Mouse (Mus musculus): ENCODE measurements at regions not wholly inside any gene's neighbourhood (a gene's known extent, or its start where the extent isn't known, plus 50 kb on each side); places are given as distances from the start of the nearest gene placed in this dataset.

DNA sequence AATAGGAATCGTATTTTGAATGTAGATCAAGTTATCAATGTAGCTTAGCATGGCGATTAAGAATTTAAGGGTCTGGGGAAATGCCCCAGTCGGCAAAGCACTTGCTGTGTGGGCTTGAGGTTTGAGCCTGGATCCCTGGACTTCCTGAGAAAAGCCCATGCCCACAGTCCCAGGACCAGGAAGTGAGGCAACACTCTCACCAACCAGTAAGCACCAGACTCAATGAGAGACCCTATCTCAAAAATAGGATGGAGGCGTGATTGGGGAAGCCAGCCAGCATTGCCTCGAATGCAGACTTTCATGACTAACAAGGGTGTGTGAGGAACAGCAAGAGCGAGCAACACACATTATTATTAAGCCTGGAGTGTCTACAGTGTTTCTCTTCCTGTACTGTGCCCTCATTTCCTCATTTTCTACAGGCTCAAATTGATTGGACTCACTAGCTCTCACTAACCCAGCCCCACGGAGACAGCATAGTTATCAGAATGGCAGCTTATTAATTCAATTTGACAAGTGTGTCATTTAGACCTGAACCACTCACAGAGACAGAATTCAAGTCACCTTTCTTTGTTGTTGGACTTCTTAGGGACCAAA, 170.1 kb downstream of the Ifng start:
- H3K4me3 ChIP-seq (ENCODE audit: low read depth, low read length) = no peak overlapping the region
- no peak for TF ChIP-seq EP300 (optimal IDR thresholded peaks at IDR 0.05)
- TF ChIP-seq CTCF (IDR thresholded peaks at IDR 0.05; ENCODE audit: low read depth) = no peak
- no peak for DNase-seq (ENCODE audit: low spot score)
- no peaks in the 10 kb centered on the region for H3K27me3 ChIP-seq (ENCODE audit: control insufficient read depth, insufficient read depth, low read length)
- H3K9ac ChIP-seq (ENCODE audit: low read length) = no peak overlapping the region
- H3K4me1 ChIP-seq (replicated peaks; ENCODE audit: control insufficient read depth, insufficient read depth) = no peaks in the 10 kb centered on the region
- 78% methylated on average over 7 of the region's 7 CpGs for WGBS
- H3K27ac ChIP-seq (replicated peaks) = no peak overlapping the region
- H3K9me3 ChIP-seq (ENCODE audit: control insufficient read depth, low read length) = no peaks in the 10 kb centered on the region
- no peak for ATAC-seq (ENCODE audit: low FRiP score, low TSS enrichment)
- H3K36me3 ChIP-seq (ENCODE audit: control insufficient read depth, insufficient read depth, low read length) = no peaks in the 10 kb centered on the region
- no peak overlapping the region for H3K4me2 ChIP-seq (replicated peaks; ENCODE audit: low read depth)

DNA sequence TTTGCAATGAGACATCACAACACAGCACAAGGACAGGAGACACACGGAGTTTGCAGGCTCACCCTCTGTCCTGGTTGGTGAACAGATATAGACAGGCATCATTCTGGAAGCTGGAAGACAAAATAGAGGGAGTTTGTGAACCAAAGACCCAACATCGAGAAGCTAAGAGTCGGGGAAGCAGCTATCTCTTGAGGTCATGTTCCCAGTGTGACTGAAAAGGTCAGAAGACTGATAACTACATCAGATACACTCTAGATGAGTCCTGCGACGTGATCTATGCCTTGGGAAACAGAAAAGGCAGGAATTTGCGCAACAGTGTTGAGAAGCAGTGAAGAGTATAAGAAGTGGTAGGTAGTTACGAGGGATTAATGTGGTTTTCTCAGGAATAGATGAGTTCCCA, 171.2 kb downstream of the Ifng start:
- Histone ChIP-seq H3K27me3 (ENCODE audit: control insufficient read depth, insufficient read depth, low read length) (no peaks in the 10 kb centered on the region), H3K9ac (ENCODE audit: low read length) (no peak overlapping the region), H3K36me3 (ENCODE audit: control insufficient read depth, insufficient read depth, low read length) (no peaks in the 10 kb centered on the region), H3K27ac (replicated peaks) (no peak overlapping the region), H3K9me3 (ENCODE audit: control insufficient read depth, low read length) (no peaks in the 10 kb centered on the region), H3K4me1 (replicated peaks; ENCODE audit: control insufficient read depth, insufficient read depth) (no peaks in the 10 kb centered on the region), H3K4me2 (replicated peaks; ENCODE audit: low read depth) (no peak overlapping the region), H3K4me3 (ENCODE audit: low read depth, low read length) (no peak overlapping the region)
- ATAC-seq (ENCODE audit: low FRiP score, low TSS enrichment) (no peak), DNase-seq (ENCODE audit: low spot score) (no peak)
- 79% methylated on average over 7 of the region's 7 CpGs for WGBS
- no peak for TF ChIP-seq EP300 (optimal IDR thresholded peaks at IDR 0.05)
- no peak for TF ChIP-seq CTCF (IDR thresholded peaks at IDR 0.05; ENCODE audit: low read depth)

DNA sequence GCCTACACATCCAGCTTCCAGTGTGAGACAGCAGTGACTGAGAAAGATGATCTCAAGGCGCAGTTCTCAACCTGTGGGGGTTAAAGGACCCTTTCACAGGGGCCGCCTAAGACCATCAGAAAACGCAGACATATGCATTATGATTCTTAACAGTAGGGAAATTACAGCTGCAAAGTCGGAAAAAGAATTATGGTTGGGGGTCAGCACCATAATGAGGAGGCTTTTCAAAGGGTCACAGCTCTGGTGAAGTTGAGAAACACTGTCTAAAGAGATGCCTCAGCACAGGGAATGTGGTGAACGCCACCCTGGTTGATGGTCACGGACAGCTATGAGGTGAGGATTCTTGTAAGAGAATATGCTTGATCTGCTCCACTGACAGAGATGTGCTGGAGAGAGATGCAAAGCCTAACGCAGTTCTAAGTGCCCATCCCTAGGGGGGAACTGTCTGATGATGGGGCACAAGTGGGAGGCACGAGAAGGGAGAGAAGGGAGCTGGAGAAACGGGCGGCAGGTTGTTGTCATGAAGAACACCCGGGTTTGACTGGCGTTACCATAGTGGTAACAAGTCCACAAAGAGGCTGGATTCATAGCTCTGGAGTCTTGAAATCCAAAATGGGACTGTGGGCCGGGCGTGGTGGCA, 172.3 kb downstream of the Ifng start:
- no peaks in the 10 kb centered on the region for H3K9me3 ChIP-seq (ENCODE audit: control insufficient read depth, low read length)
- no peaks in the 10 kb centered on the region for H3K27me3 ChIP-seq (ENCODE audit: control insufficient read depth, insufficient read depth, low read length)
- H3K27ac ChIP-seq (replicated peaks) = no peak overlapping the region
- 84% methylated on average over 14 of the region's 14 CpGs for WGBS
- H3K4me1 ChIP-seq (replicated peaks; ENCODE audit: control insufficient read depth, insufficient read depth) = no peaks in the 10 kb centered on the region
- H3K36me3 ChIP-seq (ENCODE audit: control insufficient read depth, insufficient read depth, low read length) = no peaks in the 10 kb centered on the region
- TF ChIP-seq CTCF (IDR thresholded peaks at IDR 0.05; ENCODE audit: low read depth) (no peak), EP300 (optimal IDR thresholded peaks at IDR 0.05) (no peak)
- no peak overlapping the region for H3K4me3 ChIP-seq (ENCODE audit: low read depth, low read length)
- no peak for ATAC-seq (ENCODE audit: low FRiP score, low TSS enrichment)
- DNase-seq (ENCODE audit: low spot score) = no peak
- H3K4me2 ChIP-seq (replicated peaks; ENCODE audit: low read depth) = no peak overlapping the region
- no peak overlapping the region for H3K9ac ChIP-seq (ENCODE audit: low read length)

DNA sequence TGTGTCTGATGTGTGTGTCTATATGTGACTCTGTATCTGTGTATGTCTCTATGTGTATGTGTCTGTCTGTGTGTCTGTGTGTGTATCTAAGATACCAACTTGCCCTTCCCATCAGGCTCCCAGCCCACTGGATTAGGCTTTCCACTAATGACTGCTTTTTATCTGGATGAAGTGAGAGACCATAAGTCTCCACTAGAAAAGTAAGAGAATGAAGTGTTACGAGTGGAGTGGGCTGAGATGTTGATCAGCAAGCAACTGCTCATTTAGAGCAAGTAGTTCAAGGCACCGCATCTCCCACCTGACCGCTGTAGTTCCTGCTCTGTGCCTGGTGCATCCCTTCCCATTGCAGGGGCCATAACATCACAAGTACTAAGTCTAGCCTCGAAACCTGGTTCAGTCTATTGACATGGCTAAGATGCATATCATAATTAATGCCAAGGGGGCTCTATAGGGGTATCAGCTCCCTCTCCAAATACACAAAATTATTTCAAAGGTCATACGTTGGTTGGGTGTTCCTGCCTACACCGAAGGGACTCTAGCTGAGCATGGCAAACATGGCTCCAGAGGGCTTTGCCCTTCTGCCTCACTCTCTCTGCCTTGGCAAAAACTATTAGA, 173.5 kb downstream of the Ifng start:
- TF ChIP-seq CTCF (IDR thresholded peaks at IDR 0.05; ENCODE audit: low read depth) = no peak
- TF ChIP-seq EP300 (optimal IDR thresholded peaks at IDR 0.05) = no peak
- H3K36me3 ChIP-seq (ENCODE audit: control insufficient read depth, insufficient read depth, low read length) = no peaks in the 10 kb centered on the region
- H3K4me2 ChIP-seq (replicated peaks; ENCODE audit: low read depth) = no peak overlapping the region
- H3K4me1 ChIP-seq (replicated peaks; ENCODE audit: control insufficient read depth, insufficient read depth) = no peaks in the 10 kb centered on the region
- no peaks in the 10 kb centered on the region for H3K9me3 ChIP-seq (ENCODE audit: control insufficient read depth, low read length)
- no peak overlapping the region for H3K4me3 ChIP-seq (ENCODE audit: low read depth, low read length)
- ATAC-seq (ENCODE audit: low FRiP score, low TSS enrichment) = no peak
- DNase-seq (ENCODE audit: low spot score) = no peak
- no peak overlapping the region for H3K9ac ChIP-seq (ENCODE audit: low read length)
- 81% methylated on average over 6 of the region's 6 CpGs for WGBS
- no peaks in the 10 kb centered on the region for H3K27me3 ChIP-seq (ENCODE audit: control insufficient read depth, insufficient read depth, low read length)
- H3K27ac ChIP-seq (replicated peaks) = no peak overlapping the region

DNA sequence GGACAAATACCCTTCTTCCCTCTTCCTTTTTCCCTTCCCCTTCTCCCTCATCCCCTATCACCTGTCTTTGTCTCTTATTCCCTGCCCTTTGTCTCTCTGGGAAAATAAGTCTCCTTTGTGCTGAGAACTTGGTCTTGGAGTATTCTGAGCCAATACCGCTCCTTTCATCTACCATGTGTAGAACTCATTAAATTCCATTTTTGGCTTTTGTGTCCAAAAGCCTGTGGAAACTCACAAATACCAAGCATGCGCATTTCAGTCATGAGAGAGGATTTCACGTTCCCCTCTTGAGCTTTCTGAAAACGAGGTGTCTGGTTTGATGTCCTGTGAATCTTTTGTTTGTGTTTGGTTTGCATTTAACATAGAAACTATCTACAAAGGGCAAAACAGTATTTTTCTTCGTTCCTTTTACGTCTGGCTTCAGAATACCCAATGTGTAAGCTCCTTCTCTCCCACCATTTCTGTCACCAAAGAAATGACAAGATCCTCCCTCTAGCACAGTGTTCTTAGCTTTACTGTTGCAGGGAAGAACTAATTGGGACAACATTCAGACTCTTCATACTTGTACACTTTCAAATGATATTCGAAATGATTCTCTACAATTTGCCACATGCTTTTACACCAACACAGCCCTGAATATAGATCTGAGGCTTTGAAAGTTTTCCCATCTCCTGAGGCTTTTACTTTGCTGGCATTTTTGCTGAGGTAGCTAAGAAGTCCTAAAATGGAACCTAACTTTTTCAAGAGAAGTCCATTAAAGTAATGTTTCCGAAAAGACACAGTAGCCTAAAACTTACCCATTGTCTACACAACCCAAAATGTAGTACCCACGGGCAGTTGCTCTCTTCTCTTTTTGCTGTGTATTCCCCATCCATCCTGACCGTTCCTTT, 174.5 kb downstream of the Ifng start:
- DNase-seq (ENCODE audit: low spot score) (no peak), ATAC-seq (ENCODE audit: low FRiP score, low TSS enrichment) (no peak)
- Histone ChIP-seq H3K4me1 (replicated peaks; ENCODE audit: control insufficient read depth, insufficient read depth) (no peaks in the 10 kb centered on the region), H3K9ac (ENCODE audit: low read length) (no peak overlapping the region), H3K27me3 (ENCODE audit: control insufficient read depth, insufficient read depth, low read length) (no peaks in the 10 kb centered on the region), H3K27ac (replicated peaks) (no peak overlapping the region), H3K4me2 (replicated peaks; ENCODE audit: low read depth) (no peak overlapping the region), H3K4me3 (ENCODE audit: low read depth, low read length) (no peak overlapping the region), H3K9me3 (ENCODE audit: control insufficient read depth, low read length) (no peaks in the 10 kb centered on the region), H3K36me3 (ENCODE audit: control insufficient read depth, insufficient read depth, low read length) (no peaks in the 10 kb centered on the region)
- TF ChIP-seq EP300 (optimal IDR thresholded peaks at IDR 0.05) (no peak), CTCF (IDR thresholded peaks at IDR 0.05; ENCODE audit: low read depth) (no peak)
- WGBS = 80% methylated on average over 10 of the region's 10 CpGs

Measured in stomach, postnatal 0 days (tissue).